Mouse (Mus musculus): ENCODE measurements around the gene Atp8b3. TPM values are rescaled to one million over a fixed set of nuclear protein-coding genes. Genes with fewer than 3 reads are reported as not detected.

Atp8b3 gene
- polyA plus RNA-seq, 2 experiments from 2014 or later = not detected

- peak; percentile 56 for ATAC-seq
Observed at GRCm38 (mm10) chr10:80566375-80567092, 27.6 kb upstream of the Atp8b3 start.

GRCm38 (mm10) chr10:80561116-80561944 lies 22.4 kb upstream of the Atp8b3 start, which contains the start of gene Rexo1:
Gene Rexo1 (minus strand): TSS chr10:80561560.
- peak; percentile 92 for ATAC-seq

GRCm38 (mm10) chr10:80560621-80561020 lies 21.7 kb upstream of the Atp8b3 start:
- no peak for ATAC-seq

GRCm38 (mm10) chr10:80559431-80559830 lies 20.5 kb upstream of the Atp8b3 start:
- ATAC-seq = no peak

GRCm38 (mm10) chr10:80557346-80557965 lies 18.5 kb upstream of the Atp8b3 start:
- ATAC-seq = no peak

GRCm38 (mm10) chr10:80553997-80554396 lies 15.1 kb upstream of the Atp8b3 start:
- no peak for ATAC-seq

GRCm38 (mm10) chr10:80553575-80553974 lies 14.7 kb upstream of the Atp8b3 start:
- ATAC-seq = no peak

- no peak for ATAC-seq
Observed at GRCm38 (mm10) chr10:80552364-80552763, 13.4 kb upstream of the Atp8b3 start.

- no peak for ATAC-seq
Observed at GRCm38 (mm10) chr10:80549279-80549678, 10.4 kb upstream of the Atp8b3 start.

- no peak for ATAC-seq
Observed at GRCm38 (mm10) chr10:80548428-80549006, 9.6 kb upstream of the Atp8b3 start.

- no peak for ATAC-seq
Observed at GRCm38 (mm10) chr10:80547539-80547938, 8.6 kb upstream of the Atp8b3 start.

GRCm38 (mm10) chr10:80546945-80547344 lies 8.0 kb upstream of the Atp8b3 start:
- no peak for ATAC-seq

- ATAC-seq = no peak
Observed at GRCm38 (mm10) chr10:80545590-80545989, 6.7 kb upstream of the Atp8b3 start.

- ATAC-seq = no peak
Observed at GRCm38 (mm10) chr10:80543873-80544272, 4.9 kb upstream of the Atp8b3 start.

- no peak for ATAC-seq
Observed at GRCm38 (mm10) chr10:80539493-80539892, 569 bp upstream of the Atp8b3 start.

- ATAC-seq = no peak
Observed at GRCm38 (mm10) chr10:80538180-80538579, 744 bp downstream of the Atp8b3 start.

- ATAC-seq = no peak
Observed at GRCm38 (mm10) chr10:80535711-80536110, 3.2 kb downstream of the Atp8b3 start.

GRCm38 (mm10) chr10:80535071-80535470 lies 3.9 kb downstream of the Atp8b3 start:
- no peak for ATAC-seq

GRCm38 (mm10) chr10:80533704-80534103 lies 5.2 kb downstream of the Atp8b3 start:
- no peak for ATAC-seq

- ATAC-seq = no peak
Observed at GRCm38 (mm10) chr10:80532783-80533182, 6.1 kb downstream of the Atp8b3 start.

GRCm38 (mm10) chr10:80526172-80526571 lies 12.8 kb downstream of the Atp8b3 start:
- ATAC-seq = no peak

GRCm38 (mm10) chr10:80523299-80523698 lies 15.6 kb downstream of the Atp8b3 start:
- no peak for ATAC-seq

- no peak for ATAC-seq
Observed at GRCm38 (mm10) chr10:80519287-80519686, 19.6 kb downstream of the Atp8b3 start.
